Mouse (Mus musculus) CD4-positive, CD25-positive, alpha-beta regulatory T cell (primary cell): ENCODE results near the gene Zfp865. TPM values are rescaled to one million over a fixed set of nuclear protein-coding genes. Genes with fewer than 3 reads are reported as not detected.

ENCODE experiments used
- polyA plus RNA-seq: library from polyadenylated mRNA; unstranded; fragments of 100-300 nt; shearing (Covaris generic); gene quantifications from one replicate; pipeline ENCODE4 v1.2.1, GENCODE M21; 2017

Gene Zfp865
- 11.8 TPM for polyA plus RNA-seq

DNA sequence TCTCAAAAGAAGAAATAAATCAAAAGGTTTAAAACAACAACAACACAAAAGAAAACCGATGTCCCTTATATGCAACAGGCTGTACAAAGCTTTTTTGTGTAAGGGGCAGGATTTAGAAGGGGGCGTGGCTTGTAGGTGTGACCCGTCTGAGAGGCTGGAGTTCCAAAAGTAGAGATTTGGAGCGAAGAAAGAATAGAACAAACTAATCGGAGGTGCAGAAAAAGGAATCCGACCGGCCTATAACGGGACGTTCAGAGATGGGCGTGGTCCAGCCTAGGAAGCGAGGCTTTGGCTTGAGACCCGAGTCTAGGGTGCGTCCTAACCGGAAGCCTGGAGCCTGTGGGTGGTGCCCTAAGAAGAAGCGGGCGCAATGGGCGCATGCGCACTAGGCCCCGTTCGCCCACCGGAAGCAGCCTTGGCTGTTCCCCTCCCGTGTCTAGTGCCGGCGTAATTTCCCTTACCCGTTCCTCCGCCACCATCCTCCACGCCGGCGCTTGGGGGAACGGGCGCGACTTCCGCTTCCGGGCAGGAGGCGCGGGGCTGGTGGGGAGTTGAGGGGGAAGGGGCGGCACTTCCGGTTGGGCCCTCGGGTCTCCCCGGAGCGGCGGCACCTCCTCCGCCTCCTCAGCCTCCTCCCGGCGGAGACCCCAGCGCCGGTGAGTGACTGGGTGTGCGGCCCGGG lies at the start of gene Zfp865, which contains the start of gene Ccdc106:
TSS of gene Zfp865 (plus strand) at position 377 of the 682 bp plus-strand sequence.
TSS of gene Ccdc106 (plus strand) at position 554 of the 682 bp plus-strand sequence.

DNA sequence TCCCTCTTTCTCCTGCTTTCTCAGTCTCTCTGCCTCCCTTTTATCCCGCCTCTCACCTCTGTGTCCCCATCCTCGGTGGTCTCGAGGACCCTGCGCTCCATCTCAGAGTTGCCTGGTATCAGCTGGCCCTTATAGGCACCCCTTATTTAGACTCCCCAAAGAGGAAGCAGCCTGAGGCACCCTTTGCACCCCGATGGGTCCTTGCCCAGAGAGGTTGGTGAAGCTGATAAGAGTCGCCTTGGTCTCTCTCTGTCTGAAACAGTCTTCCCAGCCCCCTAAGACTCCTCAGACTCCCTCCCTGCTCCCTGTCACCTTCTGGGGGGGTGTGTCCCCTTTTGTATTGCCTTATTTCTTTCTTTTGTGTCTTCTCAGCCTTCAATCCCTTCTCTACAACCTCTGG lies 49.1 kb upstream of the Zfp865 start, which contains the start of gene Sbk3:
TSS of gene Sbk3 (minus strand) at position 101 of the 400 bp plus-strand sequence.

DNA sequence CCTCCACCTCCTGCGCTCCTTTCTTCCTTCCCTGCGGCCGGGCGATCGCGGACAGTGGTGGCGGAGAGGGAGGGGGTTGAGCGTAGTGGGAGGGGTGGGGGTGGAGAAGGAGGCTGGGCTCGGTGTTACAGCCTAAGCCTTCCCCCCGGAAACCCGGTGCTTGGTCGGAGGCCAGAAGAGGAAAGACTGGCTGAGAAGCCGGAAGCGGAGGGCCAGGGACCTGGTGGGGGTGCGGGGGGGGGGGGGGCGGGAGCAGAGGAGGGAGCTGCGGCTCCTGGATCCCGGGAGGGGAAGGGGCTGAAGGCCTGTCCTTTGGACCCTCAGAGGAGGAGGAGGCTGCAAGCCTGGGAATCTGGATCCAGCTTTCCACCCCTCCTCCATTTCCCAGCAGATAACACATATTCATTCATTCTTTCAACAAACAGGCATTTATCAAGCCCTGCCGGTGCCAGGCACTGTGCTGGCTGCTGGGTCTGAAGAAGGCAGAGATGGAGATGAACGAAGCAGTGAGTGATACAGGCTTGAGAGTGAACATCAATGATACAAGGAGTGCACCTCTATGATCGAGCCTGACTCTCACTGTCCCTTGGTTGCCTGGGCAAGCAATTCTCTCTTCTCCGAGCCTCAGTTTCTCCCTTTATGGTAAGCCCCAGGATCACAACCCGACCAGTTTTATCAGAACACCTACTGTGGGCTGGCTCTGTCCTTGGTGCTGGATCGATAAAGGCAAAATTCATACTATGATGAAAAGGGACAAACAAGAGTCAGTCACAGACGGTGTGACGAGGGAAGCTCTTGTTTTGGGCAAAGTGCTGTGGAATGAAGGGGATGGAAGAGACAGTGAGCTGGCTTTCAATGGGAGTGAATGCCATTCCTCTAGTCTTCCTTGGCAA lies 23.9 kb upstream of the Zfp865 start, which contains the start of gene Zfp579:
TSS of gene Zfp579 (minus strand) at position 156 of the 893 bp plus-strand sequence.

DNA sequence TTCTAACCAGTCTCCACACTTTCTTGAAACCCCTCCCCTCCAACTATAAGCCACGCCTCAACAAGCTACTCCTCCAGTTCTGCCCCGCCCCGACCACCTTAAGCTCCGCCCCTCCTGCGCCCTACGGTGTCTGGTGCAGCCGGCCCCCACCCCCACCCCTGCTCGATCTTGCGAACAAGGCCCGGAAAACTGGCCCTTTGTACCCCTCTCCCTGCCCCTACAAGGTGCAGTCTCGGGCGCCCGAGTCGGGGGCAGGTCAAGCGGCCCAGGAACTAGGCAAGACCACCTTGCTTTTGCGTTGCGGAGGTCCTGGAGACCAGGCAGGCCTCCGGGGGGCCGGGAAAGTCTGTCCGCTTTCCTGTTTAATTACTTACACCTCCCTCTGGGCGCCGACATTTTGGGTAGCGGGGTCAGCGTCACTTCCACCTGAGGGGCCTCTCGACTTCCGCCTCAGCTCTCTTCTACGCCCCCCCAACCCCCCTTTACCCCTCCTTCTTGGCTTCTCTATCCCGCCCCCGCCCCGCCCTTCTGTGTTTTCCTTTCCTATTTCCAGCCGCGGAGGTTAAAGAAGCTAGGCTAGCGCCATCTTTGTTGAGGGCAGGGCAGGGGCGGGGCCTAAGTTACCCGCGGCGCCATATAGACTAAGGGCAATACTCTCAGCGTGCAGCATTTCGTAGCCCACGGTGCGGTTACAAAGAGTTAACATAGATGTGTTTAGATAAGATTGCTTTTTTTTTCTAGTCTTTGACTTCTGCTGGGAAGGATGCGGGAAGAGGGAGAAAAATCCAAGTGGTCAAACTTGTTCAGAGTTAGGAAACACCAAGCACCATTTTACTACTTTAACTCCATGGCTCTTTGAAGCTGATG lies 5.7 kb upstream of the Zfp865 start, which contains the start of the genes Zfp524 and Fiz1:
TSS of gene Zfp524 (plus strand) at position 165 of the 867 bp plus-strand sequence.
TSS of gene Fiz1 (minus strand) at position 447 of the 867 bp plus-strand sequence.

DNA sequence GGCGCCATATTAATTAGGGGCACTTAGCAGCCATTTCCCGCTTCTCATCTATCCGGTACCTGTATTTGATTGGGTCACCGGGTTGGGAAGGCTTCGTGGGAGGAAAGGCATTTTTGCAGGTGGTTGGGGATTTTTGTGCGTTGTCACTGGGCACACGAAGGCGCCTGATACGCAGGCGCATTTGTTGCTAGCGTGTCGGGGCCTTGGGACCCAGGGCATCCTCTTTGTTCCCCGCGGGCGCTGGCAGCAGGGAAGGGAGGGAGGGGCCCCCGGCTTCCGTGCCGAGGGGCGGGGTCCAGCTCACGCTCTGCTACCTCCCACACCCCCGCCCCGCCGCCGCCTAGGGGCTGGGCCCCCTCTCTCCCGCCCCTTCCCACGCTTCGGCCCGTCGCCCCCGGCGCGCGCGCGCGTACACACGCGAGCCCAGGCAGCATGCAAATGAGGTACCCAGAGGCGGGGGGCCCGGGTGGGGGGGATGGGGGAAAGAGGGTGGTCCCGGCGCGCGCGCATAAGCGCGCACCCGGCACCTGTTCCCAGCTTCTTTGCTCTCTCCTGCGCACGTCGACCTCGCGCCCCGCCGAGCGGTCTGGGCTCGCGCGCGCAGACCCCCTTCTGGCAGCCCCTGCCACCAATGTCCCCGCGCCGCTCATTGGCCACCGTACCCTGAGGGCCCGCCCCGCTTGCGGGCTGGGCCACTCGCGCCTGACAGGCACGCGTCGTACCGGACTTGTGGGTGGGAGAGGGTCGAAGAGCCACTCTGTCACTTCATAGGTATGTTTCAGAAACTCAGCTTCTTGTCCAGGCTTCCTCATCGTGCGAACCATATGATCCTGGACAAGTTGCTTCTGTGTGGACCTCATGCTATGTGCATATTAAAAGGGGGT lies 4.8 kb upstream of the Zfp865 start, which contains the start of gene Gm44973:
TSS of gene Gm44973 (plus strand) at position 379 of the 884 bp plus-strand sequence.

DNA sequence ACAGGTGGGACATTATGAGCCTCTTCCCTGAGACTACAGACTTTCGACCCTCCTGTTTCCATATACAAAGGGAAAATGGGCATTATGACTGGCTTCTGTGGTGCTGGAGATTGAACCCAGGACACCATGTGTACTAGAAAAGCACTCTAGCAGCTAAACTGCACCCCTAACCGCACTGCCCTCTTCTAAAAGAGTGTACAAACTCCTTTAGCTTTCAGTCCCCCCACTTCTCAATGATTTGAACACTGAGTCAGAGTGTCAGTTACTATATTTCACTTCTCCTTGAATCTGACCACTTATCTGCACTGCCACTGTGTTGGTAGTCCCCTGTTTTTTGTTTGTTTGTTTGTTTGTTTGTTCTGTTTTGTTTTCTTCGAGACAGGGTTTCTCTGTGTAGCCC lies 13.6 kb downstream of the Zfp865 start, which contains the start of gene 4632433K11Rik:
TSS of gene 4632433K11Rik (plus strand) at position 301 of the 400 bp plus-strand sequence.

DNA sequence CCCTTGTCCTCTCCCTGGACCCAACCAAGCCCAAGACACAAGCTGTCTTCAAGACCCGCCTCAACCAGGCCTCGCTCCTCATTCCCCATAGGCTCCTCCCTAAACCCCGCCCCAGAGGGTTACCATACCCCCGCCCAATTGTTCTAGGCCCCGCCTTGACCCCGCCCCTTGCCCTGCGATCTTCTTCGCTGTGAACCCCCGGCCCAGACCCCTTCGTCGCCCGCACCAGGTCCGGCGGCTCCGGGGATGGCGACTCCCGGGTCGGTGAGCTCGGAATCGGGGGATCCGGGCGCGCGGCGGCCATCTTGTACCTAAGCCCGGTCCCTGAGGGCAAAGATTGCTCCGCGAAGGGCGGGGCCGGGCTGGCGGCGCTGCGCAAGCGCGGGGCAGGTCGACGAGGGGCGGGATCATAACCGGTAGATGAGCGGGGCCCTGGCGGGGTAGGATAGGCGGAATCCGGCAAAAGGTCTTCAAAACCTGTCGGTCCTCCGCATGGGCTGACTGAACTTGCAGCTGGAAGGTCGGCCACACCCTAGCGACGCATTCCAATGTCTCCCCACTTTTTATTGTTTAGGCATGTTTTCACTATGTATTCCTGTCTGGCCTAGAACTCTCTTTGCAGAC lies 18.0 kb downstream of the Zfp865 start, which contains the start of gene Zfp784:
TSS of gene Zfp784 (minus strand) at position 338 of the 624 bp plus-strand sequence.

DNA sequence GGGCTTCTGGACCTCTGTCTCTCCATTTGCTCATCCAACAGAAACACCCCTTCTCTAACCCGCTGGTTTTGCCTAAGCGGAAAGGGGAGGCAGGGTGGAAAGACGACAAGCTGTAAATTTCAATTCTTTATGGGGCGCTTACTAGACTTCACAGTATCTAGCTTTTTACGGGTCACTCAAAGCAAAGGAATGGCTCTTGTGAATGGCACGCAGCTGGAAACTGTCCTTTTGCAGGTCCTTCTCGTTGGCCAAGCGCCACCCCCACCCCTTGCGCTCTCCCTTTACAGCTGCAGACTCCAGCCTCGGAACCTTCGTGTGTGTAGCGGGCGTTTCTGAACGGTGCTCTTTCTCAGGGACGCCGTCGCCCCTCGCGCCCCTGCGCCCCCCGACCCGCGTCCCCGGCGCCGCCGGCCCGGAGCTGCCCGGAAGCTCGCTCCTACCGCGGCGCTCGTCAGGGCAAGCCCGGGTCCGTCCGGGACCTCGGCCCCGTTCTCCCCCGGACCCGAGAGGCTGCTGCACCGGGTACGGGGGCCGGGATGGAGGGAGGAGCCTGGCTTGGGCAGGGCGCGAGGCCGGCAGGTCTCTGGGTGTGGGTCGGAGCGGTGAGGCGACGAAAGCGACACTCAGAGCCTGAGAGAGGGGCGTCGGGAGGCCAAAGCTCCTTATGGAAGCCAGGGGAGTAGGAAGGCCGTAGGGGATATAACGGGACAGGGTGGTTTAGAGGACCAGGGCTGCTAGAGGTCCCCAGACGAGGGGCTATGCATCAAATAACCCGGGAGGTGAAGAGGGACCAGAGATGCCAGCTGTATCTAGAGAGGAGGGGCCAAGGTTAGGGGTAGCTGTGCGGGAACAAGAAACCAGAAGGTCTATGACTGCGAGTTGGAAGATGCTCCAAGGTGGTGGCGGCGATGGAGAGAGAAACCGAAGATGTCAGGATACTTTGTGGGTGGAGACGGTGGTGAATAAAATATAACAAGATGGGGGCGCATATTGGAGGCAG lies 31.3 kb downstream of the Zfp865 start, which contains the start of gene Zfp580:
TSS of gene Zfp580 (plus strand) at position 346 of the 1,000 bp plus-strand sequence.

DNA sequence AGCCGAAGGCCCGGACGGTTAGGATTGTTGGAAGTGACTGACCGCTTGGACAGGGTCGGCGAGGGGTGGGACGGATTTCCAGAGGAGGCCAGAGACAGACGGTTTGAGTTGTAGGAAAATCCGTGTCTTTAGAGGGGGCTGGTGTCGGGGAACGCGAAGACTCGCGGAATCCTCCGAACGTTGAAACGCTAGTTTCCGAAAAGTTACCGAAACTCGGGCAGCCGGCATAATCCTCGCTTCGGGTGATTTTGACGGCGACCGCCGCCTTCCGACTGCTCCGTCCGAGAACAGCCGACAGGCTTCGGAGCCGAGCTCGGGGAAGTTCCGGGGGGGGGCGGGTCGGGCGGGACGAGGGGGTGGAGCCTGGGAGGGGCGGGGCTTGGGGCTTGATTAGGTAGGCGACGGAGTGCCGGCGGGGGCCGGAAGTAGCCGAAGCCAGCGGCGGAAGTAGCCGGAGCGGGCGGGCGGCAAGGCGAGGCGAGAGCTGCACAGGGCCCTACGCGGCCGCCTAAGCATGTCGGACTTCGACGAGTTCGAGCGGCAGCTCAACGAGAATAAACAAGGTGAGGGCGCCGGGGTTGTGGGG lies 41.7 kb downstream of the Zfp865 start, which contains the start of gene U2af2:
TSS of gene U2af2 (plus strand) at position 370 of the 586 bp plus-strand sequence.

DNA sequence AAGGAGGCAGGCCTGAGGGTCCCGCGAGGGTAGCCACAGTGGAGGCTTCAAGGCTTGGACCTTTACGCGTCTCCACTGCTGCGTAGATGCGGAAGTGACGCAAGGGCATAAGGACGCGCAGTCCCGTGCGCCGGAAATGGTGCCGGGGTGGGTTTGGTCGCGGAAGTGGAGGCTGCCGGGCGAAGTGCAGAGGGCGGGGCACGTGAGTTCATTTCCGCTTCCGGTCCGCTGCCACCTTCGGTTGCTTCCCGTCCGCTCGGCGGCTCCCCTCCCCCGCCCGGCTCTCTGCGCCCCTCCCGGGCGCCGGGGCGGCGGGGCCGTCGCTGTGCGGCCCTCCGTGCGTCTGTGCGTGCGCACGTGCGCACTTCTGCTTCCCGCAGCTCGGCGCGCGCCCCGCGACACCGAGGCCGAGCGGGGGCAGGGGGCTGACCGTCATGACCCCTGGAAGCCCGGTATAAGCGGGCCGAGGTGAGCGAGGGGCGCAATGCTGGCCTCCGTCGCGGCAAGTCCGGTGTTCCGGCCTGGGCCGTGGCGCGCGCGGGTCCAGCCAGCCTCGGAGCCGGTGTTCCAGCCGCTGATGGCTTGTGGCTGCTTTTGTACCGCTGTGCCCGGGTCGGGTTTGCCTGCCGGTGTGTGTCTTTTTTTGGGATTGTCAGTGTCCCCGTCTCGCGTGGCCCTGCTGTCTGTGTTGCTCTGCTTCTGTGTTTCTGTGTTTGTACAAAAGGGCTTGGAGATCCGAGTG lies 60.0 kb downstream of the Zfp865 start, which contains the start of gene Epn1:
TSS of gene Epn1 (plus strand) at position 226 of the 742 bp plus-strand sequence.

Other genes starting within 250 kb of the Zfp865 start
- not detected for gene Fam71e2, start 249.1 kb upstream of the Zfp865 start, polyA plus RNA-seq
- gene Il11, start 237.5 kb upstream of the Zfp865 start, polyA plus RNA-seq = not detected
- gene Tmem190, start 237.4 kb upstream of the Zfp865 start, polyA plus RNA-seq = not detected
- 13.4 TPM for gene Tmem238, start 230.7 kb upstream of the Zfp865 start, polyA plus RNA-seq
- 323 TPM for gene Rpl28, start 227.5 kb upstream of the Zfp865 start, polyA plus RNA-seq
- gene Ube2s, start 207.8 kb upstream of the Zfp865 start, polyA plus RNA-seq = 106 TPM
- not detected for gene Shisa7, start 175.7 kb upstream of the Zfp865 start, polyA plus RNA-seq
- 33.3 TPM for gene Isoc2b, start 150.1 kb upstream of the Zfp865 start, polyA plus RNA-seq
- gene Isoc2a, start 143.2 kb upstream of the Zfp865 start, polyA plus RNA-seq = 1.1 TPM
- not detected for gene Gm36210, start 113.9 kb upstream of the Zfp865 start, polyA plus RNA-seq
- gene Zfp628, start 105.2 kb upstream of the Zfp865 start, polyA plus RNA-seq = 2.6 TPM
- gene Nat14, start 98.3 kb upstream of the Zfp865 start, polyA plus RNA-seq = 0.79 TPM
- 0.17 TPM for gene Ssc5d, start 94.6 kb upstream of the Zfp865 start, polyA plus RNA-seq
- gene Sbk2, start 56.0 kb upstream of the Zfp865 start, polyA plus RNA-seq = 0.25 TPM
- gene Sbk3, start 49.2 kb upstream of the Zfp865 start, polyA plus RNA-seq = not detected
- 25.9 TPM for gene Zfp579, start 24.2 kb upstream of the Zfp865 start, polyA plus RNA-seq
- 26.5 TPM for gene Zfp524, start 6.0 kb upstream of the Zfp865 start, polyA plus RNA-seq
- gene Fiz1, start 5.7 kb upstream of the Zfp865 start, polyA plus RNA-seq = 46.1 TPM
- 11.4 TPM for gene Gm44973, start 4.9 kb upstream of the Zfp865 start, polyA plus RNA-seq
- not detected for gene Ccdc106, start 177 bp downstream of the Zfp865 start, polyA plus RNA-seq
- gene 4632433K11Rik, start 13.7 kb downstream of the Zfp865 start, polyA plus RNA-seq = not detected
- gene Zfp784, start 18.1 kb downstream of the Zfp865 start, polyA plus RNA-seq = 3.6 TPM
- gene Zfp580, start 31.2 kb downstream of the Zfp865 start, polyA plus RNA-seq = 7.4 TPM
- 113 TPM for gene U2af2, start 41.8 kb downstream of the Zfp865 start, polyA plus RNA-seq
- gene Epn1, start 59.9 kb downstream of the Zfp865 start, polyA plus RNA-seq = 35.8 TPM
- gene Rfpl4, start 96.6 kb downstream of the Zfp865 start, polyA plus RNA-seq = not detected
- 0.31 TPM for gene Rasl2-9, start 105.6 kb downstream of the Zfp865 start, polyA plus RNA-seq
- 0.07 TPM for gene Vmn1r55, start 129.3 kb downstream of the Zfp865 start, polyA plus RNA-seq
- not detected for gene Vmn1r56, start 176.4 kb downstream of the Zfp865 start, polyA plus RNA-seq
- not detected for gene Vmn1r57, start 198.1 kb downstream of the Zfp865 start, polyA plus RNA-seq